Mouse (Mus musculus): ENCODE measurements around the gene Snx29. TPM values are rescaled to one million over a fixed set of nuclear protein-coding genes. Genes with fewer than 3 reads are reported as not detected.

The Snx29 gene
- polyA plus RNA-seq, 1 experiment from 2014 or later: 14.3 TPM

Other genes starting within 250 kb of the Snx29 start
- 29.9 and 32.6 TPM in 2 replicates for gene Txndc11, start 188.3 kb upstream of the Snx29 start, polyA plus RNA-seq (2014; fragmentation: Nextera tagmentation; extraction: Ambion mirVana)
- gene Zc3h7a, start 146.5 kb upstream of the Snx29 start, polyA plus RNA-seq (2014; fragmentation: Nextera tagmentation; extraction: Ambion mirVana): 72.2 and 74.0 TPM in 2 replicates
- 138 and 140 TPM in 2 replicates for gene Rsl1d1, start 119.6 kb upstream of the Snx29 start, polyA plus RNA-seq (2014; fragmentation: Nextera tagmentation; extraction: Ambion mirVana)
- gene Gspt1, start 68.6 kb upstream of the Snx29 start, polyA plus RNA-seq (2014; fragmentation: Nextera tagmentation; extraction: Ambion mirVana): 58.2 and 58.5 TPM in 2 replicates
- 0.26 TPM in 1 of 2 replicates, not detected in the other for gene Tnfrsf17, start 9.1 kb upstream of the Snx29 start, polyA plus RNA-seq (2014; fragmentation: Nextera tagmentation; extraction: Ambion mirVana)